Mouse (Mus musculus): ENCODE data around the gene Smarcd3.

Smarcd3 gene

DNA sequence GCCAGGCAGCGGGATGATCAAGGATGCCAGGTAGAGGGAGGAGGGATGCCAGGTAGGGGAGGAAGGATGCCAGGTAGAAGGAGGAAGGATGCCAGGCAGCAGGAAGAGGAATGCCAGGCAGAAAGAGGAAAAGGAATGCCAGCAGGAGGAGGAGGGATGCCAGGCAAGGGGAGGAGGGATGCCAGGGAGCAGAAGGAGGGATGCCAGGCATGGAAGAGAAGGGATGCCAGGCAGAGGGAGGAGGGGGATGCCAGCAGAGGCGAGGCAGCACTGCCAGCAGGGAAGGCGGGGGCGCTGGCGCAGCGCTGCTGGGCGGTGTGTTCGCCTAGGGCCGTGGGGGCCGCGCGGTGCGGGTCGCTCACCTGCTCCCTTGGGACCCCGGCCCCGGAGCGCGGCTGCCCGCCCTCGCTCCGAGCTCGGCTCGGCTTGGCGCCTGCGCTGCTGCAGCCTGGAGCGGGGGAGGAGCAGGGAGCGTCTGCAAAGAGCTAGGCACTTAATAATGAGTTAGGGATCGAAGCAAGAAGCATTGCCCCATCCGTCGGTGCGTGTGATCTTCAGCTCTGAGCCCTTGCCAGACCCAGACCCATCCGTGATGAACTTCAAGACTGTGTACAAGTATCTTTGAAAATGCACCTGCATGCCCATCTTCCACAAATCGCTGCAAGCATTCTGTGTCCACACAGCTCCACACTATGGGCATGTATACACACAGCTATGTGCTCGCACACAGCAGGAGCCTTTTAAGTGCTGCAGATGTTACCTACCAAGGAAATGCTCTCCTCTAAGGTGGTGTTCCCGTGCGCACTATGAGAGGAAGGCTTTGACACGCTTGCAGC lies at the start of gene Smarcd3:
Gene Smarcd3, minus strand, starts transcription at position 426 of the 836 bp plus-strand sequence.
- DNase-seq (ENCODE audit: low spot score in 2 of 2), result peak in 1 of 2 experiments; percentile 48

- DNase-seq (ENCODE audit: low spot score in 2 of 2), result no peak
These were observed 37.2 kb upstream of the Smarcd3 start for GRCm38 (mm10) chr5:24661457-24661856.

DNA sequence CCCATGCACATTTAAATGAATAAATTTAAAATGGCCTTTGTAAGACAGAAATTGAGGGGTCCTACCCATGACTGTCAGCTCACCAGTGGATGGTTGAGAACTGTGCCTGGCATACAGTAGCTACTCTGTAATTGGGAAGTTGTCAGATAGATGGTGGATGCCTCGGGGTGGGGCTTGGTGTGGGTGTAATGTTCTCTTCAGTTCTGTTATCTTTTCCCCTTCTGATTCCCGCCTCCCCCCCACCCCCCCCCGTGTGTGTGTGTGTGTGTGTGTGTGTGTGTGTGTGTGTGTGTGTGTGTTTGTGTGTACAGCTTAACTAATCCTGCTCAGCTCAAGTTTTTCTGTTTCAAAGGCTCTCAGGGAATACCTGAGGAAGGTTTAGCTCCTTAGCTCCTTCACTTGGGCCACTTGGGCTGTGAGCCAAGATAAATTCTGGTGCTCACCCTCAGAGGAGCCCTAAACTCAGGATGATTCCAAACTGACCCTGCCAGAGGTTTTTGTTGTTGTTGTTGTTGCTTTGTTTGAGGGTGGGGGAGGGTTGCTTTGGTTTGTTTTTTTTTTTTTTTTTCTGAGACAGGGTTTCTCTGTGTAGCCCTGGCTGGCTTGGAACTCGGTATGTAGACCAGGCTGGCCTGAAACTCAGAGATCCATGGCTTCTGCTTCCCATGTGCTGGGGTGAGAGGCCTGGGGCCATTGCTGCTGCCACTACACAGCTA lies 35.7 kb upstream of the Smarcd3 start:
- no peak for DNase-seq (ENCODE audit: low spot score in 2 of 2)

DNA sequence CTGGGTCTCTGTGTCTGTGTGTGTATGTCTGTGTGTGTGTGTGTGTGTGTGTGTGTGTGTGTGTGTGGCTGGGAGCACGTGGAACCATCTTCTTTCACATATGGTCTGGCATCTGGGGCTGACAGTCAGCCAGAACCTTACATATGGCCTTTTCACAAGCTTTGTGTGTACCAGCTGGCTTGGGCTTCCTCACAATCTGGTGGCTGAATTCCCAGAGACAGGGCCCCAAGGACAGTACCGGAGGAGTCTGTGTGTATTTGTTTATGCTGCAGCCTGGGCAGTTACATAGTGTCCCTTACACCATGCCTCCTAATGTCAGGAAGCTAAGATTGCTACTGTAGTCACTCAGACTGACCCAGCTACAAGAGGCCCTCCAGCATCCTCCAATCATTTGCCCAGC lies 32.9 kb upstream of the Smarcd3 start:
- DNase-seq (ENCODE audit: low spot score in 2 of 2), result peak in 1 of 2 experiments; percentile 36

DNA sequence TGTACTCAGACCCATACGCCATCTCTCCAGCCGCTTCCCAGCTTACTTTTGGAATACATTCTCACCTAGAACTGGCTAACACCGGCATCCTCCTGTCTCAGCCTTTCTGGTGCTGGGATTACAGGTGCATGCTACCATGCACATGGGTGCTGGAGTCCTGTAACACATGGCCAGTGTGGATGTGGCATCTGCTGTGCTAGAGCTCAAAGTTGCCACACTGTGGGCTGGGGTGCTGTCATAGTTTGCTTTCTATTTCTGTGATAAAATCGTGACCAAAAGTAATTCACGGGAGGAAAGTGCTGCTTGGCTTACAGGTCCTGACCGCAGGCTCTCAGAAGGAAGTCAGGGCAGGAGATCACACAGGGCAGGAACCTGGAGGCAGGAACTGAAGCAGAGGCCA lies 30.3 kb upstream of the Smarcd3 start:
- no peak for DNase-seq (ENCODE audit: low spot score in 2 of 2)

GRCm38 (mm10) chr5:24652780-24653179 lies 28.6 kb upstream of the Smarcd3 start:
- DNase-seq (ENCODE audit: low spot score in 2 of 2), result no peak

- DNase-seq (ENCODE audit: low spot score in 2 of 2), result peak; percentile 79 to 86
These were observed 27.8 kb upstream of the Smarcd3 start for GRCm38 (mm10) chr5:24651768-24652752.

GRCm38 (mm10) chr5:24651356-24651755 lies 27.1 kb upstream of the Smarcd3 start:
- DNase-seq (ENCODE audit: low spot score in 2 of 2), result no peak

GRCm38 (mm10) chr5:24649701-24650100 lies 25.5 kb upstream of the Smarcd3 start:
- DNase-seq (ENCODE audit: low spot score in 2 of 2), result no peak

- no peak for DNase-seq (ENCODE audit: low spot score in 2 of 2)
These were observed 25.0 kb upstream of the Smarcd3 start for GRCm38 (mm10) chr5:24649231-24649630.

DNA sequence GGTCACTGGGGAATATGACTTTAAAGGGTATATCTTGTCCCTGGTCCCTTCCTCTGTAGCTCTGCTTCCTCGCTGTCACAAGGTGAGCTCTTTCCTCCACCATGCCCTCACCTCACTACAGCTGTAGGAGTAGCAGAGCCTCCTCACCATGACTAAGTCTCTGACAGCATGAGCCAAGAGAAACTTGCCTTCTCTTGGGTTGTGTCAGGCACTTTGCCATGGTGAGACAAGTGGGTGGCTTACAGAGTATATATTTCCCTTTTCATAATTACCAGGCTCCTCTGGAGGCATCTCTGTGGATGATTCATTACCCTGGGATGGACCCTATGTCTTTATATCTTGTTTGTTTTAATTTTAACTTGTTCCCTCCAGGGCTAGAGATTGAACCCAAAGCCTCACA lies 21.2 kb upstream of the Smarcd3 start:
- no peak for DNase-seq (ENCODE audit: low spot score in 2 of 2)

- no peak for DNase-seq (ENCODE audit: low spot score in 2 of 2)
These were observed 14.9 kb upstream of the Smarcd3 start for GRCm38 (mm10) chr5:24639081-24639480.

DNA sequence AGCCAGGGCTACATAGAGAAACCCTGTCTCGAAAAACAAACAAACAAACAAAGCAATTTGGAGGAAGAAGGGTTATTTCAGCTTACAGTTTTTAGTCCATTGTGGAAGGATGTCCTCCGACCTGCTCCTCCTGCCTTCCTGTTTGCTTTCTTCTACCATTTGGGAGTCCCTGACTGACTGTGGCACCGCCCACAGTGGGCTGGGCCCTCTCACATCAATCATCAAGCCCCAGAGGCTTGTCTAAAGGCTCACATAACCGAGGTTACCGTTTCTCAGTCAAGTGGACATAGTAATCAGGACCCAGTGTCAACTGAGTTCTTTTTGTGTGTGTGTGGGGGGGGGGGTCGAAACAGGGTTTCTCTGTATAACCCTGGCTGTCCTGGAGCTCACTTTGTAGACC lies 13.9 kb upstream of the Smarcd3 start:
- no peak for DNase-seq (ENCODE audit: low spot score in 2 of 2)

GRCm38 (mm10) chr5:24636987-24637386 lies 12.8 kb upstream of the Smarcd3 start:
- DNase-seq (ENCODE audit: low spot score in 2 of 2), result no peak

GRCm38 (mm10) chr5:24635526-24636141 lies 11.4 kb upstream of the Smarcd3 start:
- DNase-seq (ENCODE audit: low spot score in 2 of 2), result no peak

- DNase-seq (ENCODE audit: low spot score in 2 of 2), result no peak
These were observed 10.9 kb upstream of the Smarcd3 start for GRCm38 (mm10) chr5:24635093-24635492.

DNA sequence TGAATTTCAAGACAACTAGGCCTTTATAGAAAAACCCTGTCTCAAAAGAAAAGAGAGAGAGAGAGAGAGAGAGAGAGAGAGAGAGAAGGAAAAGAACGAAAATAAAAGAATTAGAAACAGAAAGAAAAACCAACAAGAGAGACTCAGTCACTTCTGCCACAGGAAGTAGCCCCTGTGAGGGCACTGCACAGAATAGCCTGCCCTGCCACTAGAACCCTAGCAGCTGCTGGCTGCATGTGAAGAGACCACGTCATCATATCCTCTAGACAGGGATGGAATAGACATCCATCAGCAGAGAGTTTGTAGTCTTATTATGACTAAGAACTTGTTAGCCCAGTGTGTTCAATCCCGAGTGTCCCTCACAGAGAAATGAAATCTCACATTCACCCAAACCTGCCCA lies 5.5 kb upstream of the Smarcd3 start:
- DNase-seq (ENCODE audit: low spot score in 2 of 2), result no peak

- DNase-seq (ENCODE audit: low spot score in 2 of 2), result no peak
These were observed 560 bp upstream of the Smarcd3 start for GRCm38 (mm10) chr5:24624822-24625120.

- DNase-seq (ENCODE audit: low spot score in 2 of 2), result no peak
These were observed 898 bp downstream of the Smarcd3 start for GRCm38 (mm10) chr5:24623041-24623985.

DNA sequence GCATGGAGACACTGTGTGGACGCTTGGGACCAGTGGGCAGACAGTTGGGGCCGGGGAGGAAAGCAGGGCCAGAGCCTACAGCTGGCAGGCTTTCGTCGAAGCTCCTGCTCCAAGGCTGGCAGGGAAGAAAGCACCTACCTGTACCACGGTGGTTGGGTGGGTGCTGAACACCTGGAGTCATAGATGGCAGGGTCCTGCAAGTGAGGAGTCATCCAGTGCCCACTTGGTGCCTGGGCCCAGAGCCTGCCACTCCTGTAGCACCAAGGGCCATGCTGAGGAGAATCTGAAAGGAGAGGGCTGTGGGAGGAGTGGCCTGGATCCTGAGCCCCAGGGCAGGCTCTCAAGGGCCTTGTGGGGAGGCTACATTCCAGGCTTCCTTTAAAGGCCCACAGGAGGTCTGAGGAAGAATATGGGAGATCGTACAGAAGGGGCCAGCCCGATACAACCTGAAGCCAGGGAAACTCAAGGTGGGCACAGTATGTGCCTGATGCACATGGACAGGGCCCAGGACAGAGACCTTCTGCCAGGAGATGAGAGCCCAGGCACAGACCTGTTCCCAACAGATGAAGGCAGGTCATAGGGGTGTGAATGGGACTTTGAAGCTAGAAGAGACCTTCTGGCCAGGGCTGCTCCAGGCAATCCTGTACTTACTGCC lies 1.7 kb downstream of the Smarcd3 start:
- DNase-seq (ENCODE audit: low spot score in 2 of 2), result no peak
